Mouse (Mus musculus): ENCODE results near the gene Kmt2d. TPM values are rescaled to one million over a fixed set of nuclear protein-coding genes. Genes with fewer than 3 reads are reported as not detected.
A peak's percentile ranks its signal among the peaks of the same experiment; 100 is the strongest.
"Not testable (repeated sequence)": the region's sequence is repeated elsewhere in the genome, so short reads cannot be mapped to it uniquely, and the experiment has no call there.

Gene Kmt2d
- 21.6 and 25.9 TPM in 2 replicates for polyA plus RNA-seq (2012; rRNA removed)

- DNase-seq (ENCODE audit: low read depth, low spot score) = no peak
- under 1% methylated on average over 90 of the region's 94 CpGs for WGBS
Measured at GRCm38 (mm10) chr15:98871070-98871915, at the start of gene Kmt2d. TSS of gene Kmt2d (minus strand) at chr15:98871204.

GRCm38 (mm10) chr15:98918499-98918895, 47.5 kb upstream of the Kmt2d start:
- WGBS = 7% methylated on average over 8 of the region's 8 CpGs
- not testable (repeated sequence) for DNase-seq (ENCODE audit: low read depth, low spot score)

- WGBS = under 1% methylated on average over 82 of the region's 82 CpGs
Measured at GRCm38 (mm10) chr15:98917538-98918498, 46.8 kb upstream of the Kmt2d start, which contains the start of gene Lmbr1l. TSS of gene Lmbr1l (minus strand) at chr15:98918231.

GRCm38 (mm10) chr15:98917091-98917490, 46.1 kb upstream of the Kmt2d start:
- no peak for DNase-seq (ENCODE audit: low read depth, low spot score)
- 2% methylated on average over 14 of the region's 14 CpGs for WGBS

More at GRCm38 (mm10) chr15:98917538-98918498, 46.8 kb upstream of the Kmt2d start, which contains the start of gene Lmbr1l:
- DNase-seq (ENCODE audit: low read depth, low spot score) = peak; percentile 97

GRCm38 (mm10) chr15:98916016-98916415, 45.0 kb upstream of the Kmt2d start:
- WGBS = 91% methylated on average over 4 of the region's 4 CpGs

GRCm38 (mm10) chr15:98914903-98915302, 43.9 kb upstream of the Kmt2d start:
- DNase-seq (ENCODE audit: low read depth, low spot score) = no peak
- WGBS = 93% methylated on average over 6 of the region's 6 CpGs

More at GRCm38 (mm10) chr15:98916016-98916415, 45.0 kb upstream of the Kmt2d start:
- no peak for DNase-seq (ENCODE audit: low read depth, low spot score)

GRCm38 (mm10) chr15:98904692-98905091, 33.7 kb upstream of the Kmt2d start:
- DNase-seq (ENCODE audit: low read depth, low spot score) = no peak
- 51% methylated on average over 10 of the region's 10 CpGs for WGBS

- no peak for DNase-seq (ENCODE audit: low read depth, low spot score)
- 88% methylated on average over 2 of the region's 2 CpGs for WGBS
Measured at GRCm38 (mm10) chr15:98902600-98902999, 31.6 kb upstream of the Kmt2d start.

- DNase-seq (ENCODE audit: low read depth, low spot score) = no peak
- 45% methylated on average over 1 of the region's 1 CpGs for WGBS
Measured at GRCm38 (mm10) chr15:98901530-98901929, 30.5 kb upstream of the Kmt2d start.

GRCm38 (mm10) chr15:98897928-98898800, 27.2 kb upstream of the Kmt2d start, which contains the start of gene Dhh:
TSS of gene Dhh (minus strand) at chr15:98898540.
- WGBS = 3% methylated on average over 41 of the region's 41 CpGs
- DNase-seq (ENCODE audit: low read depth, low spot score) = no peak

GRCm38 (mm10) chr15:98897495-98897894, 26.5 kb upstream of the Kmt2d start:
- 7% methylated on average over 10 of the region's 10 CpGs for WGBS
- no peak for DNase-seq (ENCODE audit: low read depth, low spot score)

- DNase-seq (ENCODE audit: low read depth, low spot score) = no peak
Measured at GRCm38 (mm10) chr15:98895635-98896589, 24.9 kb upstream of the Kmt2d start.

GRCm38 (mm10) chr15:98894746-98895634, 24.0 kb upstream of the Kmt2d start:
- DNase-seq (ENCODE audit: low read depth, low spot score) = no peak
- WGBS = 15% methylated on average over 38 of the region's 38 CpGs

More at GRCm38 (mm10) chr15:98895635-98896589, 24.9 kb upstream of the Kmt2d start:
- WGBS = 12% methylated on average over 41 of the region's 41 CpGs

- DNase-seq (ENCODE audit: low read depth, low spot score) = no peak
- under 1% methylated on average over 77 of the region's 77 CpGs for WGBS
Measured at GRCm38 (mm10) chr15:98893940-98894745, 23.1 kb upstream of the Kmt2d start, which contains the start of gene Rhebl1. TSS of gene Rhebl1 (minus strand) at chr15:98894540.

GRCm38 (mm10) chr15:98893036-98893435, 22.0 kb upstream of the Kmt2d start:
- WGBS = 93% methylated on average over 4 of the region's 4 CpGs
- DNase-seq (ENCODE audit: low read depth, low spot score) = no peak

Data from large intestine, adult 2 months (tissue).